Mouse (Mus musculus): ENCODE data around the gene Tac2.
"Not testable (repeated sequence)": the region's sequence is repeated elsewhere in the genome, so short reads cannot be mapped to it uniquely, and the experiment has no call there.

The Tac2 gene

GRCm38 (mm10) chr10:127759181-127760110 is 35.2 kb downstream of the Tac2 start, which contains the start of the genes Rdh1 and Rdh16f1:
Rdh1 (plus strand) TSS chr10:127759721.
Rdh16f1 (plus strand) TSS chr10:127759787.
- DNase-seq = peak; percentile 1

DNA sequence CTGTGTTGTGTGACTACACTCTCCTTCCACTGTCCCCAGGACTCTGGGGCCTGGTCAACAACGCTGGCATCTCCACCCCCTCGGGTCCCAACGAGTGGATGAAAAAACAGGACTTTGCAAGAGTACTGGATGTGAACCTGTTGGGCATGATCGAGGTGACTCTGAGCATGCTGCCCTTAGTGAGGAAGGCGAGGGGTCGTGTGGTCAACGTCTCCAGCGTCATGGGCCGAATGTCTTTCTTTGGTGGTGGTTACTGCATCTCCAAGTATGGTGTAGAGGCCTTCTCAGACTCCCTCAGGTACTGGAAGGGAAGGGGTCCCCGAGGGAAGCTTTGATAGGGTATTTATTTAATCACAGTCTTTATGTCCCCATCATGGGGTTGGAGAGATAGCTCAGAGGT is 38.6 kb downstream of the Tac2 start:
- not testable (repeated sequence) for DNase-seq

GRCm38 (mm10) chr10:127763914-127764680 is 39.8 kb downstream of the Tac2 start:
- peak; percentile 77 for DNase-seq

- DNase-seq = no peak
Observed at GRCm38 (mm10) chr10:127766564-127766963, 42.3 kb downstream of the Tac2 start.

- DNase-seq = no peak
Observed at GRCm38 (mm10) chr10:127776011-127776410, 51.7 kb downstream of the Tac2 start, which contains the start of gene Rdh9. Rdh9 (plus strand) TSS chr10:127776386.
